Mouse (Mus musculus): Measurements from ENCODE around the gene Erc1. TPM values are rescaled to one million over a fixed set of nuclear protein-coding genes. Genes with fewer than 3 reads are reported as not detected.
"Not testable (repeated sequence)": the region's sequence is repeated elsewhere in the genome, so short reads cannot be mapped to it uniquely, and the experiment has no call there.

Erc1 gene
- total RNA-seq, 2 experiments from 2014 or later = 21.8 to 29.1 TPM

GRCm38 (mm10) chr6:119813055-119813454 lies 34.9 kb downstream of the Erc1 start:
- ATAC-seq (replicated peaks; ENCODE audit: low FRiP score, poor library complexity, severe bottlenecking) = not testable (repeated sequence)

DNA sequence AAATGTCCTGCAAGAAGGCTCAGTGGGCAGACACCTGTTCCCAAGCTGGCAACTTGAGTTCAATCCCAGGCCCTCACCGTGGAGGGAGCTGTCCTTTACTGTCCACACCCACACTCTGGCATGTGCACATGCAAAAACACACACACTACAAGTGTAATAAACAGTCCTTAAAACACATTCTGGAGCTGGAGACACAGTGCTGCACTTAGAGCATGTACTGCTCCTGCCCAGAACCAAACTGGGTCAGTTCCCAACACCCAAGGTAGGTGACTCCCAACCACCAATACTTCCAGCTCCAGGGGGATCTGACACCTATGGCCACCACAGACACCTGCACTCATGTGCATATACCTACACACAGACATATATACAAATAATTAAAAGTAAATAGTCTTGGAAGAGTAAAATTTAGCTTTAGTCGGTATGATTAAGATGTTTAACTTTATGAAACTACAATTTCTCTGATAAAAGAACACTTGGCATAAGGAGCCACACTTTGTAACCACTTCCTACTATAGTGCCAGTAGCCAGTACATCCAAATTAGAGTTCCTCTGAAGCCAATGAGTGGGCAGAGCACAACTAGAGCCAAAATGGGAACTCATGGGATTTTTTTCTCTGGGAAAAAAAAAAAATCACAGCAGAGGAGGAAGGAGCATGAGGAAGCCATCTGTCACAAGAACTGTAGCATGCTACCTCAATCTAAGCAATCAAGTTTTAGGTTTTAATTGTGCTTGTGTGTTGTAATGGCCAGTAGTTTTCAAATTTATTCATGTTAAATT lies 39.1 kb downstream of the Erc1 start:
- no peak for ATAC-seq (replicated peaks; ENCODE audit: low FRiP score, poor library complexity, severe bottlenecking)

GRCm38 (mm10) chr6:119803239-119803638 lies 44.7 kb downstream of the Erc1 start:
- no peak for ATAC-seq (replicated peaks; ENCODE audit: low FRiP score, poor library complexity, severe bottlenecking)

GRCm38 (mm10) chr6:119796911-119797486 lies 51.0 kb downstream of the Erc1 start:
- no peak for ATAC-seq (replicated peaks; ENCODE audit: low FRiP score, poor library complexity, severe bottlenecking)

GRCm38 (mm10) chr6:119796291-119796690 lies 51.7 kb downstream of the Erc1 start:
- no peak for ATAC-seq (replicated peaks; ENCODE audit: low FRiP score, poor library complexity, severe bottlenecking)

GRCm38 (mm10) chr6:119792562-119792961 lies 55.4 kb downstream of the Erc1 start:
- ATAC-seq (replicated peaks; ENCODE audit: low FRiP score, poor library complexity, severe bottlenecking) = no peak

DNA sequence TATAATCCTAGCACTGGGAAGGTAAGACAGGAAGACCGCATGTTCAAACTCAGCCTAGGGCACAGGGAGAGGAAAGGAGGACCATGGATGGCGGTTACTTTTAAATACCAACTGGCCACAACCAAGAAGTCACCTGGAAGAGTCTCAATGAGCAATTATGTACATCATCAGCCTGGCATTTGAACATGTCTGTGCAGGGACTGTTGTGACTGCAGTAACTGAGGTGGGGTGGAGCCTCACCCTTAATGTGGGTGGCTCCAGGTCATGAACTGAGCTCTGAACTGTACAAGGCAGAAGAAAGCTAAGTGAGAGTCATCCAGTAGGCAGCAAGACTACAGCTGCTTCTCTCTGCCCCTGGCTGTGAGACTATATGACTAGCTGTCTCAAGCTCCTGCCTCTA lies 65.6 kb downstream of the Erc1 start:
- ATAC-seq (replicated peaks; ENCODE audit: low FRiP score, poor library complexity, severe bottlenecking) = 0 out of 2 replicates have a peak, but pooled peaks have one; percentile 10

DNA sequence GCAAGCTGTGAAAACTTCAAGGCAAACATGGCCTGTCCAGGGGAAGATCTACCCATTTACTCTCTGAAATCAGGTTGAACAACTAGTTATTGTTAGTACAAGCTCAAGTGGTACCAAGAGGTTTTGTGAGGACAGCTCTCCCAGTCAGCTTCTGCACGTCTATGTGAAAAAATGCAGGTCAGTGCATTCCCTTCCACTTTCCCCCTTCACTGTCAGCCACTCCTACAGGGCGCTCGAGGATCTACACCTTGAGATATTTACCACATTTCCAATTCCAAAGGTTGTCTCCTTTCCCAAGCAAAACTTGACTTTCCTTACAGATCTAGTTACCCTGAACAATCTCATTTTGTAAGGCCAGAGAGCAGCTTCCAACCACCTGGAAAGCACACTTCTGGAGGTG lies 66.9 kb downstream of the Erc1 start:
- 0 out of 2 replicates have a peak, but pooled peaks have one; percentile 39 for ATAC-seq (replicated peaks; ENCODE audit: low FRiP score, poor library complexity, severe bottlenecking)

DNA sequence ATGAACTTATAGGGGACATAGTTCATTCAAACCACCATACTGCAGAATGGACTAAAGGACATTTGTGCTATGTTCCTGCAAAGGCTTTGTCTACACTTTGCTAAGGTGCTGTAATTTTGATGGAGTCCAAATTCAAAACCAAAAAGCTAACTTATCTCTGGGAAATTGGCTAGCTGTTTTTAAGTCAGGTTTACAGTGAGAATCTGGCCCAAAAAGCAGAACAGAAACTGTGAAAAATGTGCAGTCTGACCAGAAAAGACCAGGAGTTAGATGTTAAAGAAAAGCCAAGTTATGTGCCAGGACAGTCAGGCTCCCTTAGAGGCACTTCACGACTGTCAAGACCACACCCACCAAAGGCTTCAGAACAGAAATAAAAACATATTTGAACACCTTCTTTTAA lies 79.2 kb downstream of the Erc1 start:
- no peak for ATAC-seq (replicated peaks; ENCODE audit: low FRiP score, poor library complexity, severe bottlenecking)

DNA sequence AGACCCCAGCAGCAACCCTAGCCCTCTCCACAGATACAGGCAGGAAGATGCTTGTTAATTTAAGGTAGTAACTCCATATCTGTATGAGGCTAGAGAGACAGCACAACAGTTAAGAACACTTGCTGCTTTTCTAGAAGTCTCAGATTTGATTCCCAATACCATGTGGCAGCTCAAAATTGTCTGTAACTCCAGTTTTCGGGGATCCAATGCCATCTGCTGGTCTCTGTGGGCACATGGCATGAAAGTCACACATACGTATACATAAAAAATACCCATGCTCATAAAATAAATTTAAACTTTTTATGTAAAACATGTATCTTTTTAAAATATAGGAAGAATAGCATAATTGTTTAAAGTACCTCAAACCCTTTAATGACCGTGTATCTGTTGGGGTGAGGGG lies 83.6 kb downstream of the Erc1 start:
- ATAC-seq (replicated peaks; ENCODE audit: low FRiP score, poor library complexity, severe bottlenecking) = no peak

DNA sequence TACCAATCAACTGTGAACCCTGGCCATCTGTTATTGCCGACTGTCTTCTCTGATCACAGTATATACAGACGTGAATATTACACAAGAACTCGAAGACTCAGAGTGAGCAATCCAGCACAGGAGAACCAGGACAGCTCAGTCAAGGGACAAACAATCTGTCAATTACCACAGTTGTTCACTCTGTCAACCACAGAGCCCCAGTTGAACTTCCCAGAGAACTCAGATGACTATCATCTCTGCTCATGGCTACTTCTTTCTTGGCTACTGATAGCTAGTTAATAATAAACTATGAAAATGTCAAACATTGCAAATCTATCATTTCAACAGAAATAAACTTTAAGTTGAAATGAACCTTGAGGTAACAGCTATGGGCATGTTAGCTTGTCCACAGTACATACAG lies 88.1 kb downstream of the Erc1 start:
- ATAC-seq (replicated peaks; ENCODE audit: low FRiP score, poor library complexity, severe bottlenecking) = no peak

DNA sequence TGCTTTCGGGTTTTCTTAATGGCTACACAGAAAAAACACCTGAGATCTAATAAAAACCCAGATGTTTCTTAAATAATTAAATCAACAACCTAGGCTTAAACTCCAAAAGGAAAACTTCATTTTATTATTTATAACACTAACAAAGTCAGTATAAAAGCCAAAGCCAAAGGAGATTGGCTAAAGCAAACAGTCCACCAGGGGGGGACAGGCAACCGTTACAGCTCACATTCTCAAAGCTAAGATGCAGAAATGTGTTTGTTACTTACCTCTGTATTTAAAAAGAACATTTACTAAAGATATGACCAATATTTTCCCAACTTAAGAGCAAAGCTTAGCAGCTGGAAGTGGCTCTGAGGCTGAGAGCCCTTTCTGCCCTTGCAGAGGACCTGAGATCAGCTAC lies 89.5 kb downstream of the Erc1 start:
- no peak for ATAC-seq (replicated peaks; ENCODE audit: low FRiP score, poor library complexity, severe bottlenecking)

DNA sequence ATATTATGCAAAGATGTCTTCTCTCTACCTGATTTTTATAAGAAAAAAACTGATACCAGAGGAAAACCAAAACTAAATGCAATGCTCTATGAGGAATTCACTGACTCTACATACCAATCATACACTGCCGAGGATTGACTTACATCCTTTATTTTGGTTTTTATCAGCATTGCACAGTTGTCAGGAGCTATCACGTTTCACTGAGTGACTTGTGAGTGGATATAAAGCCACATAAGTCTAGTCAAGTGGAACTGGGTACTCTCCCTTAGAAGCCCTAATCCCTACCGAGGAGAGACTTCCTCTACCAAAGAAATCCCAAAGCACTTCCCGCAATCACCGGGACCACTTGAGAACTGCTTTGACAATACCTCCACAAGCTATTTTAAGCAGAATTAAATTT lies 90.2 kb downstream of the Erc1 start:
- ATAC-seq (replicated peaks; ENCODE audit: low FRiP score, poor library complexity, severe bottlenecking) = no peak

GRCm38 (mm10) chr6:119755866-119756265 lies 92.1 kb downstream of the Erc1 start:
- no peak for ATAC-seq (replicated peaks; ENCODE audit: low FRiP score, poor library complexity, severe bottlenecking)

GRCm38 (mm10) chr6:119749093-119749635 lies 98.8 kb downstream of the Erc1 start:
- ATAC-seq (replicated peaks; ENCODE audit: low FRiP score, poor library complexity, severe bottlenecking) = no peak

DNA sequence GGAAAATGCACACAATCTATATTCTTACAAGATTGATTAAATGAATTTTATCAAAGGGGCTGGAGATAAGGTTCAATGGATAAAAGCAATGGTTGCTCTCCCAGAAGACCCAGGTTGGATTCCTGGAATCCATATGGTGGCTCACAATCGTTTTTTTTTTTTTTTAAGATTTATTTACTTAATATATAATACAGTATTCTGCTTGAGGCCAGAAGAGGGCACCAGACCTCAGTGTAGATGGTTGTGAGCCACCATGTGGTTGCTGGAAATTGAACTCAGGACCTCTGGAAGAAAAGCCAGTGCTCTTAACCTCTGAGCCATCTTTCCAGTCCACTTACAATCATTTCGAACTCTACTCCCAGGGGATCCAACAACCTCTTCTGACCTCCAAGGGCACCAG lies 106.1 kb downstream of the Erc1 start:
- no peak for ATAC-seq (replicated peaks; ENCODE audit: low FRiP score, poor library complexity, severe bottlenecking)

- no peak for ATAC-seq (replicated peaks; ENCODE audit: low FRiP score, poor library complexity, severe bottlenecking)
Measured at GRCm38 (mm10) chr6:119740541-119740940, 107.4 kb downstream of the Erc1 start.

GRCm38 (mm10) chr6:119738638-119739375 lies 109.2 kb downstream of the Erc1 start:
- no peak for ATAC-seq (replicated peaks; ENCODE audit: low FRiP score, poor library complexity, severe bottlenecking)

- ATAC-seq (replicated peaks; ENCODE audit: low FRiP score, poor library complexity, severe bottlenecking) = no peak
Measured at GRCm38 (mm10) chr6:119737716-119738115, 110.3 kb downstream of the Erc1 start.

DNA sequence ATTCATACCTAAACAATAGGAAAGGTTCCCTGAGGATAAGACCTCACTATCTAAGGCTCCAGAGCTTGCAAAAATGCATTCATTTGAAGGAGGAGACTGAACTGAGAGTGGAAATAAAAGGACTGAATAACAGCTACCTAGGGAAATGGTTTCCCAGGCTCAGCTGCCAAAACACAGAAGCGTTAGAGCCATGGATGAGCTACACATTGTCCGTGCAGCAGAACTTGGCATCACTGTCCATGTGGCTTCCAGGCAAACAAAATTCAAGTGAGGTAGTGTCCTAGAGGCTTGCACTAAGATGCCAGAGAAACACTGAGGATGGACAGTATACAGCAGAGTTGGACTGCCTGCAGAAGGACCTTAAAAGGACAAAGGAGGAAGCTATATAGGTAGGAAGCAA lies 112.0 kb downstream of the Erc1 start:
- no peak for ATAC-seq (replicated peaks; ENCODE audit: low FRiP score, poor library complexity, severe bottlenecking)

GRCm38 (mm10) chr6:119731155-119731554 lies 116.8 kb downstream of the Erc1 start:
- no peak for ATAC-seq (replicated peaks; ENCODE audit: low FRiP score, poor library complexity, severe bottlenecking)
